Mouse (Mus musculus) embryo, embryonic 10 days (tissue): ENCODE data around the gene Tbc1d8.

Experiments
- DNase-seq: peaks from one replicate; pipeline ENCODE4 v3.0.0-alpha.2; 2015; ENCODE audit warnings: low spot score

Tbc1d8 gene

DNA sequence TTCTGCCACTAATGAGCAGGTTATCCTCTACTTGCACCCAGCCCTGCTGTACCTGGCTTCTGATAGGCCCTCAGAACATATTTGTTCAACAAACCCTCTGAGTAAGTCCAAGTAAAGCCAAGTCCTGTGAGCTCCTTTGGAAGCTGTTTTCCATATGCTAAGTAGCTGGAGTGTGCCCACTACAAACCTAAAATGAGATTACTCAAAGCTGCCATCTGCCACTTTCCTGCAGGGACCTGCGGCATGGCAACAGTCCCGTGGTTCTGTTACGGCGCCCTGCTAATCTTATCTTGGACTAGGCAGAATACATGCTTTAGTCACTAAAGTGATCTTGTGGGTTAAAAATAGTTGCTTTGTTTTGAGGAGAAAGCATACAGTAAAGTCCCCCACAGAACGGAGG is 32.4 kb downstream of the Tbc1d8 start:
- DNase-seq: no peak

DNA sequence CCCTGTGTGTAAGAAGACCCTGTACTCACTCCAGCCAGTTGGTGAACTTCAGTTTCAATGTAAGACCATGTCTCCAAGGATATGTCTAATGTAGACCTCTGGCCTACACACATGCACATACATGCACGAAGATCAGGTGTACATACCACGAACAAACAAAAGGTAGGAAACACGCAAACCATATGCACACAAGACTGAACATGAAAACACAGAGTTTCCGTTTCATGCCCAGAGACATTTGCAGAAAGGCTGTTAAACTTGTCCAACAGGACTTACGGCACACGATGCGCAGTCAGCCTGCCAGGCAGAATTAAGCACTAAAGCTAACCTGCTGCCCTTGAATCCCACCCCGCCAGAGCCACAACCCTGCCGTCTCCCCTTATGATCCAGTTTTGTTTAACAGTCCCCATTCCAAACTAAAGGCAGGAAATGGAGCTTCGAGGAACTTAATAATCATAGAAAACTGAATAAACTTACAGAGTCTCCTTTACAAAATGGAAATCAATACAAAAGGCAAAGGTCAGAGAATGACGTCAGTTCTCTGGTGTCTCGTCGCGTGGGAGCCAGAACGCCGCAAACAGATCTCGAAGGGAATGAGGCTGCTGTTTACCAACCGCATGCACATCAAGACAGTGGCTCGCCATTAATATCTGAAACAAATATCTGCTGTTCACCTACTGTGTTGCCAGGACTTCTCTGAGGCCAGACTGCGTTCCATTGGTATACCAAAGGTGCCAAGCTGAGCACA is 33.1 kb downstream of the Tbc1d8 start:
- DNase-seq: no peak

DNA sequence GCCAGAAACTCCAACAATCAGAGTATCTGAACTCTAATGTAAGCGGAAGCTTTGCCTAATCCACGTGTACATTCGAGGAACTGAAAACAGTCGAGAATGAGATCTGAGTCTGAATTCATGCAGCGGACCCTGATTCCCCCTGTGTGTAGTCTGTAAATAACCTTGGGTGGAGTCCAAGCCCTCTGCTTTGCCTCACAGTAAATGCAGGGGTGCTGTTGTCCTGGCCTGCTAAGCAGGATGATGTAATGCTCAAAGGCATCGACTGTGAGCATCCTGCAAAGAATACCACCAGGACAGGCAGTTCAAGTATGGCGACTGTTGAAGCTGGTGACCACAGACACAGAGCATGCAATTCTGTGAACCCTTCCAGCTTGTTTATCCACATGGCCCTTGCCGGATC is 34.8 kb downstream of the Tbc1d8 start:
- no peak for DNase-seq

DNA sequence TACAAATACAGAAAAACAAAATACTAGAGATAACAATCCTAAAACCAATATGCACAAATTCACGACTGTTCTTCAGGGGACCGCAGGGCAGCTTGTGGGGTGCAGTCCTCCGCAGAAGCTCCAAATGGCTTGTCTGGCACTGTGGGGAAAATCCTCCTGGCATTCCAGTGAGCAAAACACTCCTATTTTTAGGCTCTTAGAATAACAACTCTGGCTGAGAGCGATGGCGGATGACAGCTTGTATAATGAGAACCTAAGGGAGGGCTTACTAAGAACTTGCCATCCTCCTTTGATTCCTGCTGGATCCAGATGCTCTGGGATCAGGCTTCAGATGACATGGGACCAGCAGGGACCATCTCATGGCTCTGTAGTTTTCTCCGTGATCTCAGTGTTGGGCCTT is 36.9 kb downstream of the Tbc1d8 start:
- DNase-seq: no peak

DNA sequence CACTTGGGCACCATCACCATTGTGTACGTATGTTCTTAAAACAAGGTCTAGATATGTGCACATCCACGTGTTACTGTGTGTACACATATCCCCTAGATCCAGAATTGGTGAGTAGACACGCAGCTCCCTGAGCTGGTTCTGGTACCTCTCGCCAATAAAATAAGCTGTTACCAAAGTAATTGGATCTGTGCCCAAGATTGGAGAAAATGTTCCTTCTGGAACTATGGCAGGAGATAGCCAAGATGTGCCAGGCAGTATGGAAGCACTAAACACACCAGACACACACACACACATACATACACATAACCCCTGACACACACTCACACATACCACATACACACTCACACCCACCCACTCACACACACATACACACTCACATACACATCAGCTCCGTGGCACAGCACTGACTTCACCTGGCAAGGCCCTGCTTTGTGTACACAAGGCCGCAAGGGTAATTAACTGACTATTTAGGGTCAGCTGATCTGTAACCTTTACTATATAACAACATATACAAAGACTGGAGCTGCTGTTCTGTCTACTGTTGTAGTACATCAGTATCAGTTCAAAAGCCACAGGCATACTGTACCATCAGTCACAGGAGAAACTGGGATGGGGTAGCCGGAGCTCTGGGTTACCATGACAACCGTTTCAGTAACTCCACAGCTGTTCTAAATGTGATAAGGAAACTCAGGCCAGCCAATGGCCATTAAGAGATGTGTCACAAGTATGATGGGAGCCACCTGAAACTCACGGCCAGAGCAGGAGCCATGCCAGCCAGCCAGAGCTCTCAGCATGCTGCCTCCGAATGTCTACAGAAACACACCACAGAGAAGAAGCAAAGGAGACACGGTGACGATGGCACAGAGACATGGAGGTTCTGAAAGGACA is 38.6 kb downstream of the Tbc1d8 start:
- DNase-seq: no peak

DNA sequence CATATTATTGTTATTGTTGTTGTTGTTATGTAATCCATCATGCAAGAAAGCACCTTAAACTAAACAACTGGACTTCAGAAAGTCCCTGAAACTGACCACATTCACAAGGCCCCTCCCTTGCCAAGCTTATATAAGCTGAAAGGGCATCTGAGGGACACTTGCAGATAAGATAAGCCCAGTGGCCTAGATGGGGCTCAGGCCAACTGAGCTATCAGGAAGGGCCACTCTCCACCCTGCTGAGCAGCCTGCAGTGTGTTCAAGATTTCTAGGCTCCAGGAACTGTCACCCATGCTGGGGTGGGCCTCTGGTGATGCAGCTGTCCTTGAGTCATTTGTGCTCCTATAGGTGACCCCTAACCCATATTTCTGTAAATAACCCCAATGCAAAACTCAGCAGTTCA is 39.9 kb downstream of the Tbc1d8 start:
- DNase-seq: no peak

DNA sequence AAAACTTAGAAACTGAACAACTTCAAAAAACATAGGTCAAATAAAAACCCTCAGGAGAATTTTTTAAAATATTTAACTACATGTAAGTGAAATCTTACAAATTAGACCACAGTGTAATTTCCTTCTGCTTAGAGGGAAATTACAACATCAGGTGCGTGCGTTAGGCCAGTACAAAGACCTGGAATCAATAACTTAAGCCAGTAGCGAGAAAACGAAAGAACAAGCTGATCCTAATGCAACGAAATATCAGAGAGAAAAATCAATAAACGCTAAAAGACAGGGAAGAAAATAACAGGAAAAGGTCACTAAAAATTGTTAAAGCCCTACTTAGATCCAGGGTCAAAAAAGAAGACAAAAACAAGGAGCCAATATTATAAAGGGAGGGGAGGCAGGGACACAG is 44.3 kb downstream of the Tbc1d8 start:
- DNase-seq: no peak

DNA sequence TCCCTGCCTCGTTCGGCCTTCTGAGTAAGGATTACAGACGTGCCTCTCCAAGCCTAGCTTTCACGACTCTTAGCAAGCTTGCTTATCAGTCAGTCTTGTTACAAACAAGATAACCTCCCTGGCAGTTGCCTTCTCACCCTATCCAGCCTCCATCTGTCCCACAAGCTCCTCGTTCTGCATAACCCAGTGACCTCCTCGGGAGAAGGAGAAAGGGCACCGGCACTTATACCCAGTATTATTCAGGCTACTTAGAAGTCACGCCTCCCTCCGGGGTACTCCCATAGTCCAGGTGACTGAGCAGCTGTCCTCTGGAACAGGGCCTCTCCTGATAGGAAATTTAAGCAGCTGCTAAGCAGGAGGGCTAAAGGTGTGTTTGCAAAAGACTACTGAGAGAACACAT is 48.5 kb downstream of the Tbc1d8 start:
- DNase-seq: no peak

DNA sequence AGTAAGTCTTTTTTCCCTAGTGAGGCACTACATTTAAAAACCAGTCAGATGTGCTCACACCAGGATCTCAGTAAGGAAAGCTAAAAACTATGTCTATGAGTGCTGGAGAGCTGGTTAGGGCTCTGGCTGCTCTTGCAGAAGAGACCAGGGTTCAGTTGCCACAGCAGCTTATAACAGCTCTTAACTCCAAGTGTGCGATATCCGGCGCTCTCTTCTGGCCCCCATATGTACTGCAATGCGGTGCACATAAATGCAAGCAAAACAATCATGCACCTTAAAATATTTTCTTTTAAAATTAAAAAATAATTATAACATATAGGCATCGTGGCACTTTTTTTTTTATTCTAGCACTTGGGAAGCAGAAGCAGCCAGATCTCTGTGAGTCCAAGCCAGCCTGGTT is 49.5 kb downstream of the Tbc1d8 start:
- DNase-seq: no peak

DNA sequence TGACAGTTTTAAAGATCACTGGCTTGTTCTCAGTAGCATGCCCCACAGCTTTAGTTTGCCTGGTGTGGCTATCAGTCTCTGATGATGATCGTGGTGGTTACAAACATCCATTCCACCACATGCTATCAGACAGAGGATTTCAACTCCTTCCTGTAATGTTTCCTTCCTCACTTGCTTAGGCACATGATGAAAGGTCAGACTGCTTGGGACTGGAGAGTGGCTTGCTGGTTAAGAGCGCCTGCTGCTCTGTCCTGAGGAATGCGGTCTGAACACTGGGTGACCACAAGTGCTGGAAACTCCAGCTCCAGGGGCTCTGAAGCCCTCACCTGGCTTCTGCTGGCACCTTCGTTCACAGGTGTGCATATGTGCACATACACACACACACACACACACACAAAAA is 50.3 kb downstream of the Tbc1d8 start:
- no peak for DNase-seq

DNA sequence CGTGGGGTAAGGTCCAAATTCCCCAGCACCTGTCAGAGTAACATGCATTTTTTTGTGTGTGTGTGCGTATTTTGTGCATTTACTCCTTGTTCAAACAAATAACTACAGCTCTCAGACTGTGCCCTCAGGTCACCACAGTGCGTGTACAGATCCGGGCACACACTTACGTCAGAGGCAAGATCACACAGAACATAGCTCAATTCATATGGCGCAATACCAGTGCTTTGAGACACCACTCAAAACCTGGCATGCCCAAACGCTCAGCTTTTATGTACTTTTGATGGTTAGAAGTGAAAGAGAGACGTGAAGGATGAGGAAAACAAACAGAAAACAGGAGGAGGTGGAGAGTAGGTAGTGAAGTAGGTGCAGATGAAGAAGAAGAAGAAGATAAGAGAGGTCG is 53.1 kb downstream of the Tbc1d8 start:
- no peak for DNase-seq

DNA sequence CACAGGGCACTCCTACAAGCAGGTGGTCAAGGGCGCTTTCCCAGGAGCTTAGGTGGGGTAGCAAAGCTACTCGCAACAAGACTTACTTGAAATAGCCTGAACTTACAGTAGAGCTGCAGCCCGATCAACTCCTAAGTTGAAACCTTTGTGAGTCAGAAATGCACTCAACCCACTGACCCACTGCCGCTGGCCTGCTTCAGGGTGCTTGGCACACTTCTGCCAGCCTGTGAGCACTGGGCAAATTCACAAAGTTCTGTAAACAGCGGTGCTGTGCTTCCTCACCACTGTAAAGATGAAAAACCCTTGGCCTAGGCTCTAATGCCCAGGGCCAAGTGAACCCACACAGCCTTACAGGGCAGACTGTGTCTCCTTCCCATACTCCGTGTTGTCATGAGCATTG is 57.6 kb downstream of the Tbc1d8 start:
- DNase-seq: no peak

DNA sequence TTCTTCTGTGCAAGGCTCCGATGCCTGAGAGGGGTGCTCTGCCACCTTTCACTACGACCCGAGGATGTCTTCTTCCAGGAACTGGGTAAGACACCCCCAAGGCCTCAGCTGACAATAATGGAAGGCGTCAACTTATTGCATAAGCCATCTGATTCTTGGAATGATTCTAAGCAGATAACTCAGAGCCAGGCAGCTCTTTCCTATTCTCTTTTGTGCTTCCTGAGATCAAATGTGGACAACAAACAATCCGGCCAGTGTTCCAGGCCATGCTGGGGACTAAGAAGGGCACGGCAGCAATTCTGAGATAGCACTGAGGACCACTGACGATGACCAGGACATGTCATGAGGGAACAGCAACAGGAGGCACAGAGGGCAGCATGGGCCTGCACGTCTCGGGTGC is 59.7 kb downstream of the Tbc1d8 start:
- no peak for DNase-seq

DNA sequence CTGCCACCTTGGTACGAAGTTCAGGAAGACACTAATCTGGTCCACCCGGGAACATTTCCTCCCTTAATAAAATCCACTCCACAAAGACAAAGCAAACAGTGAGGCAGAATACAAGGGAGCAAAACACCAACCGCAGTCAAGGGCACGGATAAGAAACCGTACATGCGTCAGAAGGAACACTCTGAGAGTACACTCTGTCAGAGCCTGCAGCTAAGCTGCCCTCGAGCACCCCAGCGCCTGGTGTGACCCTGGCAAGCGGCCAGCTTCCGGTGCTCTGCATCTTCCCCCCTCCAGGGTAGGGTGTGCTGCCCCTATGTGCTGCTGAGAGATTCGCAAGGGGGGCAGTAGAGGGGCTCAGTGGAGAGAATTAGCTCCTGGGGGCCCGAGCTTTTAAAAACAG is 60.7 kb downstream of the Tbc1d8 start:
- DNase-seq: no peak

DNA sequence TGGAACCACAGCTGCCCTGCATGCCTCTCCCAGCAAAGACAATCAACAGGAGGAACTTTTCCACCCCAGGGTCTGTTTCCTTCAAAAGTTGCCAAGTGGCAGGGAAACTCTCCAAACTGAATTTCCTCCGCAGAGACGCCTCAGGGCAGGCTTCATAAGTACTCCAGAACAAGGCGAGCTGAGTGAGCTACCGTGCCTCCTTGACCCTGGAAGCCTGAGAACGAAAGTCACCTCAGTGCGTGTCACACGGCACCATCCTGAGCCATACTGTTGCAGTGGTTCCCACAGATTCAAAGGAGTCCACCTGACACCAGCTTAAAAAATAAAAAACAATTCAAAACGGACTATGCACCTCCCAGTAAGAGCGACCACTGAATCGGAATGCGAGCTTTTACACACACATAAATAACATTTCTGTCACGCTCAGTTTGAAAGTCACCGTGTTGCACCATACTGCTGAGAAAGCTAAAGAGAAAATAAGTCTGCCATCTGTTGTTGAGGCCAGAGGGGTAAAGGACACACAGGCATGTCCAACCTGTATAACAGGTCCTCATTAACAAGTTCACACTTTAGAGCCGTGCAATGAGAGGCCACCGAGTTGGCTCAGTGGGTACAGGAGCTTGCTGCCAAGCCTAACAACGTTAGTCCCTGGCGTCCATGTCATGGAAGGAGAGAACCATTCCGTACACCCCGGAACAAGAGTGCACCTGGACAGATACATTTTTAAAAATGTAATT is 68.3 kb downstream of the Tbc1d8 start:
- no peak for DNase-seq

DNA sequence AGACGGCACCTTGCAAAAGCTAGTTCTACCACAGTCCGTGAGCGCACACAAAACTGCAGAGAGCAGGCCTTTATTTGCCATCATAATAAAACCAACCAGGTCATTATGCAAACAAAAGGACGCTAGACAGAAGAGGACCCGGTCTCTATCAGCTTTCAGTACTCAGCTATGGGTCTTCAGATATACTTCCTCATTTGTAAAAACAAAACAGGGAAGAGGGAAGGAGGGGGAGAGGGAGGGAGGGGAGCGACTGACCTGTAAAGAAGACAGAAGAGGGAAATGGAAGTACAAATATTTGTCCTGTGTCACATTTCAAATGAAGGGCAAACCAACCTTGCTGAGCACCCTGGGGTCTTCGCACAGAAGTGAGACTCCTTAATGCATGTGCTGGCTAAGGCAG is 69.9 kb downstream of the Tbc1d8 start:
- DNase-seq: no peak

DNA sequence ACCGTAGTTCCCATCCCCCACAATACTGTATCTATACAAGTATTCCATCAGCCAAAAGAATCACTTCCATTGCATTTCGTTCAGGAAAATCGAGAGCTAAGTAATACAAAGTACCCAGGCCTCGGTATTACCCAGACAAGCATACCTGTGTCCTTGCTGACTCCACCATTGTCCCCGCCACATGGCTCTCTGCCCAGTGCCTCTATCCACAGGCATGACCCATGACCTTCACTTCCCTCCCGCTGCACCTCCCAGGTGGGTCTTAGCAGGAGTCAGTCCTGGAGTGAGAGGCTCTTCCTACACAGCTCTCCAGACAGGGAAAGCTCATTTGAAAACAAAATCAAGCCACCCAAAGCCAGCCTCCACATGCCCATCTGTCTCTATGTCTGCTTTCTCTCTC is 70.4 kb downstream of the Tbc1d8 start:
- no peak for DNase-seq

DNA sequence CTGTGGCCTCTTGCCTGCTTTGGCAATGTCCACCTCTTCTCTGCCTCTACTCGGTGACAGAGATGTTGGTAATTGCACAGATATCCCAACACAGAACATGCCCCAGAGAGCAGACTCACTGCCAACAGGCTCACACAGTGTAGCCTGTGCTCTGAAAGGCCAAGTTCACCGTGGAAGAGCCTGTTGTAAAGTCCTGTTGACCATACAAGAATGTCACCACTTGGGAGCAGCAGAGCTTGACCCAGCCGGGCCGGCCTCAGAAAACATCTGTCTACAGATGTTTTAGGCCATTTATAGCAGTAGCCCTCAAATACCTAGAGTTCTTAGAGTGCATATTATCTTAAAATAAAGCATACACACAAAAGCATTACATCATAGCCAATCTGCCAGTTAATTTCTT is 71.4 kb downstream of the Tbc1d8 start:
- DNase-seq: no peak

DNA sequence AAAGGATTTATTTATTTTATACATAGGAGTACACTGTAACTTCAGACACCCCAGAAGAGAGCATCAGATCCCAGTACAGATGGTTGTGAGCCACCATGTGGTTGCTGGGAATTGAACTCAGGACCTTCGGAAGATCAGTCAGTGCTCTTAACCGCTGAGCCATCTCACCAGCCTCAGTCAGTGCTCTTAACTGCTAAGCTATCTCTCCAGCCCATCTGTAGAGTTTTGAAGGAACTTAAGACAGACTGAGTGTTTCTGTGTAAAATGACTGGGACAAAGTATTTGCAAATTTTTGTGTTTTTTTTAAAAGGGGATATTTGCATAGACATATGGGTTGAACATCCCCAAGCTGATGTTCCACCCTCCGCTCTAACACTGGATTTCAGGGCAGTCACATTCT is 78.4 kb downstream of the Tbc1d8 start:
- DNase-seq: no peak

DNA sequence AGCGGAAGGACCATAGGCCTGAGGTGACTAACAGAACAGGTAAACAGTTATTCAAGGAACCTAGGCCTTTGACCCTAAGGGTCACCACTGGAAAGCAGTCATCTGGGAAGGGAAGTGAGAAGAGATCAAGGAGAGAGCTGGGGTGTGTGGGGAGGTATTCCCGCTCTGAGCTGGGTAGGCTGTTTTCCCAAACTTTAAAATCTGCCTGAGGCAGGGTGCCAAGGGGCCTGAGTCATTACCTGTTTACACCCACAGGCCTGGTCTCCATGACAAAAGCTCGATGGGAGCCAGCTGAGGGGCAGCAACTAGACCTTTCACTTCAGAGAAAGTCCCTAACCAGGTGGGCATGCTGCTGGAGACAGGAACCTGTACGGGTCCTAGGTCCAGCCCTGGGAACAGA is 79.3 kb downstream of the Tbc1d8 start:
- no peak for DNase-seq

DNA sequence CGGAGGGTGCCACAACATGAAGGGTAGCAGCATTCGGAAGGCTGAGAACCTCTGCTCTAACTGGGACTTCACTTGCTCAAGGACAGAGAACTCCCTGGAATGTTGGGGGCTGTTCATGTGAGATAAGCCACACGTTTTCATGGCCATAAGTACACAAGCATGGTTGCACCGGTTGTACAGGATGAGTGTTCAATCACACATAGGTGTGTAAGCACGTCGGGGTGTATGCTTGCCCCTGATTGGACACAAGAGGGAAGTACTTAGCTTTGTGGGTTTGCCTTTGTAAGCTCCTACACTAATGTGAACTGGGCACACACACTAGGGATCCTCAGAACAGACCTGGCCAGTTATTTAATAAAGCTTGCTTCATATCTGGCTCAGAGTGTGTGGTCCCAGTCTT is 80.3 kb downstream of the Tbc1d8 start:
- no peak for DNase-seq

DNA sequence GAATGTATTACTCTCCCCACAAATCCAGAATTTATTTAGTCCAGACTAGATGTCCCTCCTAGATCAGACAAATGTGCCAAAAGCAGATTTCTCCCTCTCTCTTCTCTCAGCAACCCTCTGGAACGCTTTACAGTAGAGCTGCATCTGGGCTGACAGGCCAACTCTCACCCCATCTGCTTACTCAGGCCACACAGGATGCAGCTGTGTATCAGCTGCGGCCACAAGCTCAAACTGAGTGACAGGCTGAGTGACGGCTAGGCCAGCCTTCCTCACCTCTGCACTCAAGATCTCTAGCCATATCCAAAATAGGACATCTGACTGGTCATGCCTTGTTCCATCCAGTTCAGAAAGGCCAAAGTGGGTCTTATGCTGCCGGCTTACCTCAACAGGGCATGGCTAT is 82.2 kb downstream of the Tbc1d8 start:
- DNase-seq: no peak

DNA sequence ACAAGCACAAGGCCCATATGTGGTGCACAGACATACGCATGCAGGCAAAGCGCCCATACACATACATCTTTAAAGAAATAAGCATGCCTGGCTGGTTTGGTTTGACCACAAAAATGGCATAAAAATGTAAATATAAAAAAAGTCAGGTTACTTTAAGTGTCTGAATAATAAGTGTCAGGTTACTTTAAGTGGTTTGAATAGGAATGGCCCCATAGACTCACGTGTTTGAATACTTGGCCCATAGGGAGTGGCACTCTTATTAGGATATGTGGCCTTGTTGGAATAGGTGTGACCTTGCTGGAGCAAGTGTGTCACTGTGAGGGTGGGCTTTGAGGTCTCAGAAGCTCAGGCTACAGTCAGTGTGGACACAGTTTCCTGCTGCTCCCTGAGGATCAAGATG is 83.9 kb downstream of the Tbc1d8 start:
- DNase-seq: no peak
